24 mouse cellular contexts compared by ENCODE assay signal in genomic region chr13:76481601-76482000, GRCm38 (mm10).
"Had no signal": no experiment of that assay in that cellular context is flagged by ENCODE, and none has a peak within 500 bp of the region (broad histone marks: within the 10 kb centered on the region; RNA-seq: fewer than 3 reads in every experiment).

No protein-coding gene starts in this region.

- H3K27ac ChIP-seq: liver, embryonic 13.5 days; liver, embryonic 15.5 days; lung, embryonic 15.5 days; macrophage; midbrain, embryonic 13.5 days; midbrain, embryonic 15.5 days; neural tube, embryonic 13.5 days; neural tube, embryonic 15.5 days; stomach, embryonic 15.5 days; stomach, postnatal 0 days had no signal

- H3K4me3 ChIP-seq: liver, embryonic 13.5 days; liver, embryonic 15.5 days; lung, embryonic 15.5 days; midbrain, embryonic 13.5 days; midbrain, embryonic 15.5 days; myocyte; neural tube, embryonic 13.5 days; neural tube, embryonic 15.5 days; stomach, embryonic 15.5 days had no signal

- H3K4me1 ChIP-seq: liver, embryonic 13.5 days; liver, embryonic 15.5 days; midbrain, embryonic 15.5 days; neural tube, embryonic 15.5 days had no signal

- H3K9me3 ChIP-seq: liver, embryonic 13.5 days; liver, embryonic 15.5 days; lung, embryonic 15.5 days; midbrain, embryonic 13.5 days; midbrain, embryonic 15.5 days; neural tube, embryonic 13.5 days; neural tube, embryonic 15.5 days; stomach, embryonic 15.5 days had no signal

- DNase-seq: liver, embryonic 13.5 days; liver, postnatal 0 days; lung, adult 2 months; lung, postnatal 14 days; right cerebral cortex, adult 18-20 months; right cerebral cortex, postnatal 25 days; right cerebral cortex, postnatal 4 days; spleen, adult 18-20 months; thymus, adult 2 months; thymus, postnatal 25 days; thymus, postnatal 4 days had no signal

- H3K4me2 ChIP-seq: liver, embryonic 13.5 days; liver, embryonic 15.5 days; lung, embryonic 15.5 days; midbrain, embryonic 11.5 days; midbrain, embryonic 13.5 days; midbrain, embryonic 15.5 days; neural tube, embryonic 13.5 days; neural tube, embryonic 15.5 days; stomach, embryonic 15.5 days had no signal

- ATAC-seq: liver, postnatal 0 days; lung, postnatal 0 days; midbrain, embryonic 13.5 days; midbrain, embryonic 15.5 days had no signal

- H3K9ac ChIP-seq: liver, embryonic 13.5 days; liver, embryonic 15.5 days; liver, postnatal 0 days; lung, embryonic 15.5 days; midbrain, embryonic 13.5 days; midbrain, embryonic 15.5 days; neural tube, embryonic 13.5 days; neural tube, embryonic 15.5 days; stomach, embryonic 15.5 days had no signal

- H3K36me3 ChIP-seq: liver, embryonic 13.5 days; liver, embryonic 15.5 days; lung, embryonic 15.5 days; midbrain, embryonic 13.5 days; midbrain, embryonic 15.5 days; neural tube, embryonic 13.5 days; neural tube, embryonic 15.5 days; stomach, embryonic 15.5 days had no signal

- H3K27me3 ChIP-seq: liver, embryonic 13.5 days; liver, embryonic 15.5 days; lung, embryonic 15.5 days; megakaryocyte, embryonic 14.5 days; midbrain, embryonic 13.5 days; midbrain, embryonic 15.5 days; neural tube, embryonic 13.5 days; neural tube, embryonic 15.5 days; stomach, embryonic 15.5 days had no signal
